Mouse (Mus musculus): ENCODE measurements around the gene Fiz1. TPM values are rescaled to one million over a fixed set of nuclear protein-coding genes. Genes with fewer than 3 reads are reported as not detected.

Gene Fiz1
- total RNA-seq, 2 experiments from 2014 or later, result 24.4 to 27.7 TPM

- peak; percentile 96 for DNase-seq
Observed at GRCm38 (mm10) chr7:5038109-5038732, 23.7 kb upstream of the Fiz1 start, which contains the start of gene Zfp784. Gene Zfp784 (minus strand): TSS chr7:5038446.

- no peak for DNase-seq
Observed at GRCm38 (mm10) chr7:5037467-5037866, 23.0 kb upstream of the Fiz1 start.

GRCm38 (mm10) chr7:5037026-5037425 is 22.5 kb upstream of the Fiz1 start:
- no peak for DNase-seq

GRCm38 (mm10) chr7:5036136-5036535 is 21.6 kb upstream of the Fiz1 start:
- no peak for DNase-seq

GRCm38 (mm10) chr7:5035628-5036027 is 21.1 kb upstream of the Fiz1 start:
- no peak for DNase-seq

GRCm38 (mm10) chr7:5033818-5034217 is 19.3 kb upstream of the Fiz1 start, which contains the start of gene 4632433K11Rik:
Gene 4632433K11Rik (plus strand): TSS chr7:5034118.
- DNase-seq, result no peak

- DNase-seq, result no peak
Observed at GRCm38 (mm10) chr7:5031496-5031895, 17.0 kb upstream of the Fiz1 start.

GRCm38 (mm10) chr7:5030554-5031275 is 16.2 kb upstream of the Fiz1 start:
- no peak for DNase-seq

GRCm38 (mm10) chr7:5029946-5030345 is 15.4 kb upstream of the Fiz1 start:
- DNase-seq, result no peak

GRCm38 (mm10) chr7:5029543-5029942 is 15.0 kb upstream of the Fiz1 start:
- no peak for DNase-seq

GRCm38 (mm10) chr7:5021197-5021596 is 6.7 kb upstream of the Fiz1 start:
- no peak for DNase-seq

GRCm38 (mm10) chr7:5020685-5021084 is 6.2 kb upstream of the Fiz1 start:
- no peak for DNase-seq

- peak; percentile 99 for DNase-seq
Observed at GRCm38 (mm10) chr7:5020000-5020681, 5.6 kb upstream of the Fiz1 start, which contains the start of the genes Zfp865 and Ccdc106. Gene Zfp865 (plus strand): TSS chr7:5020376. Gene Ccdc106 (plus strand): TSS chr7:5020553.

- peak; percentile 35 for DNase-seq
Observed at GRCm38 (mm10) chr7:5019576-5019975, 5.1 kb upstream of the Fiz1 start.

- no peak for DNase-seq
Observed at GRCm38 (mm10) chr7:5017931-5018330, 3.4 kb upstream of the Fiz1 start.

- no peak for DNase-seq
Observed at GRCm38 (mm10) chr7:5017352-5017751, 2.9 kb upstream of the Fiz1 start.

- DNase-seq, result no peak
Observed at GRCm38 (mm10) chr7:5016920-5017319, 2.4 kb upstream of the Fiz1 start.

- no peak for DNase-seq
Observed at GRCm38 (mm10) chr7:5016057-5016456, 1.6 kb upstream of the Fiz1 start.

- peak; percentile 98 for DNase-seq
Observed at GRCm38 (mm10) chr7:5015118-5016001, 863 bp upstream of the Fiz1 start, which contains the start of gene Gm44973. Gene Gm44973 (plus strand): TSS chr7:5015496.

- DNase-seq, result no peak
Observed at GRCm38 (mm10) chr7:5012681-5013513, 1.6 kb downstream of the Fiz1 start.

GRCm38 (mm10) chr7:5008229-5008628 is 6.3 kb downstream of the Fiz1 start:
- DNase-seq, result no peak
